Mouse (Mus musculus) telencephalon, adult 2 months (tissue): Measurements from ENCODE around the gene Cdc42se1.
"Not testable (repeated sequence)": the region's sequence is repeated elsewhere in the genome, so short reads cannot be mapped to it uniquely, and the experiment has no call there.

Source experiments
- DNase-seq: peaks from one replicate; pipeline ENCODE4 v3.0.0-alpha.2; 2011; ENCODE audit warnings: low read depth, low spot score

Cdc42se1 gene

DNA sequence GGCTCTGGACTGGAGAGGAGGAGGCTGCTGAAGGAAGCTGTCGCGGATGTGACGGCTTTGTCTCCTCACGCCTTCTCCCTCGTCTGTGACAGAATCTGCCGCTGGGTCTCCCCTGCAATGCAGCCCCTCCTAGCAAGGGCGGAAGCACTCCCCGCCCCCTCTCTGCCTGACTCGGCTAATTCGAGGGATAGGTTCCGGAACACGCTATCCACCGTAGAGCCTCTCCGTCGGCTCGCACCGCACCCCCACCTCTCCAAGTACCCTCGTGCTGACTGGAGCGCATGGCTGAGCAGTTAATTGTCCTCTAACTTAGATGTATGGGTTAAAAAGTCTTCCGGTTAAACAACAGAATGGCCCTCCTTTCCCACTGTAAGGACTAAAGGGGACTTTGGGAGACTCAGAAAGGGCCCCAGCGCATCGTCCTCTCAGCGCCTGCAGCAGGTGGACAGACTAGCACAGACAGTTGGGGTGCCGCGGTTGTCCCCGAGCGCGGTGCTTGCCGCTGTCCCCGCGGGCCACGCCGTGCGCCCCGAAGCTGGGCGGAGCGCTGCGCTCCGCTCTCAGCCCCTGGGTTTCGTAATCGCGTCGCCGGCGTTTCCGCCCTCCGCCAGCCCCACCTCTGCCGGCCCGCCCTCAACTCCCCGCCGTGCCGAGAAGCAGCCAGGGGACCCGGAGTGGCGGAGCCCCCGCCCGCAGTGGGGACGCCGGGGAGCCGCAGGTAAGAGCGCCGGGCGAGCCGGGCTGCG is at the start of gene Cdc42se1:
Cdc42se1 (plus strand) TSS at position 585 of the 746 bp plus-strand sequence.
- DNase-seq, result peak; percentile 88

DNA sequence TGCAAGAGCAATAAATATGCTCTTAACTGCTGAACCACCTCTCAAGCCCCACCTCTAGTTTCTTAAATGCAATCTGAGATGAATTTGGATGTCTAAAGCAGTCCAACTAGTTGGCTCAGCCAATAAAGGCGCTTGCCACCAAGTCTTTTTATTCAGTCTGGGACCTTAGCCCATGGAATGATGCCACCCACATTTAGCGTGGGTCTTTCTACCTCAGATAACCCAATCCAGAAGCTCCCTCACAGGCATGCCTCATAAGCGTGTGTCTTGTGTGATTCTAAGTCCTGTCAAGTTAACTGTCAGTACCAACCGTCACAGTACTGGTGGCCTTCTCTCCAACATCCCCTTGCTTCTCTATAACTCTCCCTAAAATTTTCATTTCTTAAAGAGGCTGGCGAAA is 49.6 kb upstream of the Cdc42se1 start:
- no peak for DNase-seq

DNA sequence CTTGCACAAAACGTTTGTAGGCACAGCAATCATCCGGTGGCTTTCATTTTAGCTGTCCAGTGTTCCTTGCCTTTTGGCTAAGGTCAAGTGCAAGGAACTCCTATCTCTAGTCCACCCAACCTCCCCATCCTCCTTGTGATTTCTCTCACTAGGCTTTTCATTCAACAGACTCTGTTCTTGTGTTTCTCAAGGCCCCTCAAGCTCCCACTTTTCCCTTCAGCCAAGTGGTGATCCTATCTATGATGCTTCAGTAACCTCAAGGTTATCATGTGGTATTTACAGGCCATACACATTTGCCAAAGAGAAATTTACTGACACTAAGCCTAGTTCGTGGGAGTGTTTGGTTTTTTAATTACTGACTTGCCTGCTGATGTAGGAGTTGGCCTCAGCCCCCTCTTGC is 48.6 kb upstream of the Cdc42se1 start:
- DNase-seq, result no peak

DNA sequence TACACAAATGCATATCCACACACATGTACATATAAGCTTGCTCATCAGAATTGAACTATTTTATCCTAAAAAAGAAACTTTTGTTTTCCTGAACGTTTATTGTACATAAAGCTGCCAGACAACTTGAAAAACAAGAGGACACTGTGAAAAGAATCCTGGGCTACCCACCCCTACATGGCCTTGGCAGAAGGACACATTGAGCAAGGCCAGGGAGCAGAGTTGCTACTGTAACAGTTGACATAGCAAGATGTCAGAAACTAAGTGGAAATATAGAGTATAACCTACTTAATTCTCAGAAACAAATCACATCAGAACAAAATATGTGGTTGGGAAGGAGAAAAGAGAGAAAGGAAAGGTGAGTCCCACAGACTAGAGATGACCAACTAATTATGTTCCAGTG is 46.7 kb upstream of the Cdc42se1 start:
- no peak for DNase-seq

DNA sequence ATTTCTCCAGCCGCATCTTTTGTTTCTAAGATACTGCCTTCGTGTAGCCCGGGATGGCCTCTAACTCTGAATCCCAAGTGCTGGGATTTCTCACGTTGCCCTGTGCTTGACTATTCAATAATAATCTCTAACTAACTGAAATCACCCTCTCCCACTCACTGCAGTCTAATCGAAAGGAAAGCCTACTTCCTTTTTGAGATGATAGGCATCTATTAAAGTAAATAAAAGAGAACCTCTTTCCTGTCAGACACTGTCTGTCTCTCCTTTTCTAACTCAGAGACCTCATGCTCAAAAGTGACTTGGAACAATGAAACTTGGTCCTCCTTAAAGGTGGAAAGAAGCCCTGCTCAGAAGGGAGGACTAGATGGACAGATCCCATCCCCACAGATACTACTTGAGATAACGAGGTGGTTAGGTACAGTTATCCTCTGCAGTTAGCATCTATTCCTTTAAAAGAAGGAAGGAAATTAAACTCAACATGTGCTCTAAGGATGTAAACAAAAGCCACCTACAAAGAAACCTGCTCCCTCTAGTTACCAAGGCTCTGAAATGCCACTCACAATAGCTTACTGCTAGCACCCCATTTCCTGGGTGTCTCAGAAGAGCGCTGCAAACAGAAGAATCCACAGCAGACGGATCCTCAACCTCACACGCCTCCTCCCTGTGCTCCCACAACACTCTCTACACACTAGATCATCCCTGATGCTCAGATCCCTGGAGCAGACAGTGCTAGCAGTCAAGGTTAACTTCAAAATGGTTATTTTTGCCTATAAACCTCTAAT is 43.5 kb upstream of the Cdc42se1 start:
- no peak for DNase-seq

DNA sequence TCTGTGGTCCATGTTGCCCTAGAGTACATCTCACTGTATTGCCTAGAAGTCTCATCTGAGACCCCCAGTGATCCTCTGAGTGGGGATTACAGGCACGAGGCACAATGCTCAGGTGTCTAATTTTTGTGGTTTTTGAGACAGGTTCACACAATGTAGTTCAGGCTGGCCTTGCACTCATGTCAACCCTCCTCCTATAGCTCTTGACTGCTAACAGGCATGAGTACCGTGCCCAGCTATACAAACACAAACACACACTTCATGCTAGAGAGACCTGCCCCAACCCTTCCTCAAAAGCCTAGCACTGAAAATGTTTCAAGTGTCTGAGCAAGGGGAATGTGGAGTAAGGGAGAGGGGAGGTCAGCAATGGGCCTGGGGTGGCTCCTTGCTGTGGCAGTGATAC is 42.4 kb upstream of the Cdc42se1 start:
- DNase-seq, result no peak

DNA sequence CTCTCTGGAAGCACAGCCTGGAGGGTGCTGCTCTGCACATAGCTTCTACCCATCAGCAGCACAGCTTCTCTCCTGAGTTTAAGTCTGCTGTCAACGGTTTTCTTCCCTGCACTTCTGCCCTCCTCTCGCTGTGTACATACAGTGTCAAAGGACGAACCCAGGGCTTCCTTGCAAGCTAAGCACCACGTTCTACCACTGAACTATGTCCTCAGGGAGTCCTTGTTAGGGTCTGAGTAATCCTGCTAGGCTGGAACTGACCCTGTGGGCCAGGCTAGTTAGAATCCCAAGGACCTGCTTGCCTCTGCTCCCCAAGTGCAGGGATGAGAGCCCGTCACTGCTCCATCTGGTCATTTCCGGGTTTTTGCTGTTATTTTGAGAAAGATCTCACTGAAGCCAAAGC is 41.6 kb upstream of the Cdc42se1 start:
- DNase-seq, result no peak

DNA sequence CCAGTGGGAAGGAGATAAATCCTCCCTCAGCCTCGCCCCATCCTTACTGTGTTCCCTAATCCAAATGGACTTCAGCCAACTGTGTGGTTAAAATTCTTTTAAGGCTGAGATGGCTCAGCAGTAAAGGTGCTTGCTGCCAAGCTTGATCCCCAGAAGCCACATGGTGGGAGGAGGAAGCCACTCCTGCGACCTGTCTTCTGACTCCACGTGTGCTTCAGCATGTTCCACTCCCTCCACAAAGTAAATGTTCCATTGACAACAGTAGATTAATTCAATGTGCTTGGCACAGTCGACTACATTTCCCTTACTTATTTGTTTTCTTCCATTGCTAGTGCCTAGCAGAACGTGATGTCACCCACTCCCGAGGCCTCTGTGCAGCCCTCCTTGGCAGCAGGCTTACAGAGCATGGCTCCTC is 33.8 kb upstream of the Cdc42se1 start:
- DNase-seq, result no peak

DNA sequence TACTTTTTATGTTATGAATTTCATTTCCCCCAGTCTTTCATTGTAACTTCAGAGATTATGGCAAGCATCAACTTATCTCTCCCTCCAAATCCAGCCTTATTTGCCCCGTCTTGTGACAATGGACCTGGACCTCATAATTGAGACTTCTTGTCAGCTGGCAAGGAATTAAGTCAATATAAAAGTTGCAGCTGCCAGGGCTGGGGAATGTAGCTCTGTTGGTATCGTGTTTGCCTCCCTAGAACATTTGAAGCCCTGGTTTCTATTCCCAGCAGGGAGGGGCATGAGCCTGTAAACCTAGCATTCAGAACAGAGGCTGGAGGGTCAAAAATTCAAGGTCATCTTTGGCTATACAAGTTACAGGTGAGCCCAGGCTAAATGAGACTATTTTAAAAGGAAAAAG is 32.8 kb upstream of the Cdc42se1 start:
- DNase-seq, result no peak

DNA sequence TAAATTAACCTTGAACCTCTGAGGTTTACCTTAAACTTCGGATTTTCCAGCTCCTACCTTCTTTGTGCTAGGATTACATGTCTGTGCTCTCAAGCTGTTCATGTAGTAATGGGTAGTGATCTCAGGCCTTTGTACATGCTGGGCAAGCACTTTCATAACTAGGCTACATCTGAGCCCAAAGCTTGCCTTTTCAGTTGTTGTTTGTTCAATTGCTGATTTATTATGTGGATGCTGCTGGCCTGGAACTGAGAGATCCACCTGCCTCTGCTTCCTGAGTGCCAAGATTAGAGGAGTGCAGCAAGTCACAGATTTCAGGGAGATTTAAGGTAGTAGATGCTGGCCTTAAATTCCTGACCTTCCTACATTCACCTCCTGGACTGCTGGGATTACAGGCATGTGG is 29.4 kb upstream of the Cdc42se1 start:
- no peak for DNase-seq

DNA sequence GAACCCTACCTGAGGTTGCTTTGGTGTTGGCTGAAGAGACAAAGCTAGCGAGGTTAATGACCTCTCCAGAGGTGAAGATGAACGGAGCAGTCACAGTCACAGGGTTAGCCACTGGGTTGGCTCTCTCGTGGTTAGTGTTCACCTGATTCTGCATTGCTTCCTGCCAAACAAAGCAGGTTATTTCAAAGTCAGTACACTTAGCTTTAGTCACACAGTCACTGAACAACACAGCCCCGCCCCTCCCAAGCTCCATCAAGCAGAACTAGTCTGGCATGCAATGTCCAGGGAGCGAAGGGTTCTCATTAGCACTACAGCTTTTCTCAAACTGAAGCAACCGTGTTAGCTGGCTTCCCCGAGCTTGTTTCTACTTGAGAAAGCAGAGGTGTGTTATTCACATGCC is 28.4 kb upstream of the Cdc42se1 start:
- no peak for DNase-seq

DNA sequence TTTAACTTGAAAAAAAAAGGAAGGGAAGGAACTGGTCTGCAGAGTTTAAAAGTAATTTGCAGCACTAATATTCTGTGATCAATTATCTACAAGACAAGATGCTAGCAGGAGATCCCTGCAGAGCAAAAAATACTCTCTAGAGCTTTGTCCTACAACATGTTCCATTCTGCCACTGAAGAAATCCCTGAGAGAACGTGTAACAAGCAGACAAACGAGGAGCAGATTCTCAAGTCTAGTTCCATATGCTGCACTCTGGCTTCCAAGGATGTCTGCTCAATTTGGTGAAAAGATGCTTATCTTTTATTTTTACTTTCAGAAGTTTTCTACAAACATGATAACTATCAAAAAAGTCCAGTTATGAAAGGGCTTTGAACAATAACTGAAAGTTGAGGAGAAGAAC is 28.0 kb upstream of the Cdc42se1 start:
- peak; percentile 48 for DNase-seq

DNA sequence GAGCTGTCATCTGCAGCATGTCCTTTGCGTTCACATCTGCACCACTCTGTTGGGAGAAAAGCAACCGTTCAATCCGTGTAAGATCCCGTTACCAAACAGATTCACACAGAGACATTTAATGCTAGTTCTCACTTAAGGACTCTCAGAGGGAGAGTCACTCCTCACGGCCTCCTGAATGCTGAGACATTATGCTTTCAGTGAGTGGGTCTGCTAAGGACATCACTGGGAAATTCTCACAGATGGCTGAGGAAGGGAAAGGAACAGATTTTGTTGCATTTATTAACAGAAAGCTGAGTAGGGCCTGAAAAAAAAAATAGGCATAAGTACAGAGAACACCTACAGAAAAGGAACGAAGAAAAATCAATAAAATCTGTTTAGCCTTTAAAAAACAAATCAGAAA is 24.7 kb upstream of the Cdc42se1 start:
- DNase-seq, result peak; percentile 66

DNA sequence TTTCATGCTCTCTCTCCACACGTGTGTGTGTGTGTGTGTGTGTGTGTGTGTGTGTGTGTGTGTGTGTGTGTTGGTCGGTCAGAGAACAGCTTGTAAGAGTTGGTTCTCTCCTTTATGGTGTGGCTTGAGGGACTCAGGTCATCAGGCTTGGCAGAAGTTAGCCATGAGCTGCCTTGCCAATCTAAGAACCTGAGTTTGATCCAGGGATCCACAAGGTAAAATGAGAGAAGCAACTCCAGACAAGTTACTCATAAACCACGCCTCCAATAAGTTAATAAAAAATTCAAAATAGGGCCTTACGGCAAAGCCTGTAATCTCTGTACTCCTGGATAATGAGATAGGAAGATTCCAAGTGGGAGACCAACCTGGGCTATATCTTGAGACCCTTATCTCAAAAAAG is 20.2 kb upstream of the Cdc42se1 start:
- no peak for DNase-seq

DNA sequence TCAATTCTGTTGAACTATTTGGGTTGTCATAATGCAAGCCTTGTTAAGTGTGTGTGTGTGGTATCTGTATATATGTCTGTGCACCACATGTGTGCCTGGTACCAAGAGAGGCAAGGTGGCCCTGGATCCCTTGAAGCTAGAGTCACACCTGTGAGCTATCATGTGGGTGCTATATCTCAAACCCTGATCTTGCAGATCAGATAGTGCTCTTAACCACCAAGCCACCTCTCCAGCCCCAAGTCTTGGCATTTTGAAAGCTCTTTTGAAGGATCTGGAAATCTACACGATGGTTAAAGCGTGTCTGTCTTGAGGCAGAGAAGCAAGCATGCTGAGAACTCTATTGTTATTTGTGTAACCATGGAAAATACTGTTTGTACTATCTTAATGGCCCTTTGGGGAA is 17.9 kb upstream of the Cdc42se1 start:
- no peak for DNase-seq

DNA sequence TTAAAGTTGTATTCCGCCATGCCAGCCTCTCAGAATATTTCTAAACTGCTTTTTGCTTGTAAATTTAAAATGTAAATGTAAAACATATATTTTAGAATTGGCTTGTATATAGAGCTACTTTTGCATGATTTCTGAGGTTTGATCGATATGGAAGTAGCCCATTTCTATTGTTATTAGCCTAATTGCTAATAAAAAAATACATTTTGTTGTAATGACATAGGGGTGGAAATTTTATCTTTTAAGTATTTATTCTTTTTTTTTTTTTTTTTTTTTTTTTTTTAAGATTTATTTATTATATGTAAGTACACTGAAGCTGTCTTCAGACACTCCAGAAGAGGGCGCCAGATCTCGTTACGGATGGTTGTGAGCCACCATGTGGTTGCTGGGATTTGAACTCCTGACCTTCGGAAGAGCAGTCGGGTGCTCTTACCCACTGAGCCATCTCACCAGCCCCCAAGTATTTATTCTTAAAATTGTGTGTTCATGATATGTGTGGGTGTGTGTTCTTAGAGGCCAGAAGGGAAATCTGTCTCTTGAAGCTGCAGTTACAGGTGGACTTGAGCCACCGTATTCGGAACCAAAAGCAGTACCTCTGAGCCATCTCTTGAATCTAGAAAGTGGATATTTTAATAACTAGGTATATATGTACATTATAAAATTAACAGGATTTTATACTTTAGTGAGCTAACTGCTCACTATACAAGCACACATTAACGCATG is 15.5 kb upstream of the Cdc42se1 start:
- DNase-seq, result not testable (repeated sequence)

DNA sequence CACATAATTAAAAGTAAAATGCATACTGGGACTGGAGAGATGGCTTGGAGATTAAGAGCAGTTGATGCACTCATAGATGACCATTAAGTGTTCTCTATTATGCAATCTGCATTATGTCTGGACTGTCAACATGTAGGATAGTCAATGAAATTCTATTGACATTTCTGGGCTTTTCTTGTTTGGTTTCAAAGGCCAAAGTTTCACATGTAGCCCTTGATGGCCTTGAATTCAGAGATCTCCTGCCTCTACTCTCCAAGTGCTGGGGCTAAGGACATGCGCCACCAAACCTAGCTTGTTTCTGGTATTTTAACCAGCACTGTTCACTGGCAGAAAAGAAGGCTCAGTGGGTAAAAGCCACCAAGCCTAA is 14.9 kb upstream of the Cdc42se1 start:
- no peak for DNase-seq

DNA sequence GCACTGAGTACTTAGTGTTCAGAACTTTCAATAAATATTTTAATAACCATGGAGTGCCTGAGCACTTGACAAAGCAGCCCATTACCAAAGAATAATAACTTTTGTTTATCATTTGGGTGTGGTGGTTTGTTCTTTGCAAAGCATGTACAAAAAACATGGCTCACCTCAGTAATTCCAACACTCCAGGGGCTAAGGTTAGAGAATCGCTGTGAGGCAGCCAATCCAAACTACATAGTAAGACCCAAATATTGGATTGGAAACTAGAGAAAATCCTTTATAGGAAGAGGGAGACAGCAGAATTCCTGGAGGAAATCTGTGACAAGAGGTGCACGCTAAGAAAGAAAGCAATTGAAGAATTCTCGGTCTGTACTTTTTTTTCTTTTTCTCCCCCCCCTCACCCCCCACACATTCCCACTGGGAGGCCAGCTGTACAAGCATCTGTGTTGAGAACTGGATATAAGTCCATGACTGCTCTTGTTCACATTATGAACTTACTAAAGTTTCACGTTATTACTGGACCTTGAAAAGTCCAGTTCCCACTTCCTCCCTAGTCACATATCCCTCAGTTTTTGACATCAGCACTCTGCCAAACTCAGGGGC is 11.8 kb upstream of the Cdc42se1 start:
- DNase-seq, result no peak

DNA sequence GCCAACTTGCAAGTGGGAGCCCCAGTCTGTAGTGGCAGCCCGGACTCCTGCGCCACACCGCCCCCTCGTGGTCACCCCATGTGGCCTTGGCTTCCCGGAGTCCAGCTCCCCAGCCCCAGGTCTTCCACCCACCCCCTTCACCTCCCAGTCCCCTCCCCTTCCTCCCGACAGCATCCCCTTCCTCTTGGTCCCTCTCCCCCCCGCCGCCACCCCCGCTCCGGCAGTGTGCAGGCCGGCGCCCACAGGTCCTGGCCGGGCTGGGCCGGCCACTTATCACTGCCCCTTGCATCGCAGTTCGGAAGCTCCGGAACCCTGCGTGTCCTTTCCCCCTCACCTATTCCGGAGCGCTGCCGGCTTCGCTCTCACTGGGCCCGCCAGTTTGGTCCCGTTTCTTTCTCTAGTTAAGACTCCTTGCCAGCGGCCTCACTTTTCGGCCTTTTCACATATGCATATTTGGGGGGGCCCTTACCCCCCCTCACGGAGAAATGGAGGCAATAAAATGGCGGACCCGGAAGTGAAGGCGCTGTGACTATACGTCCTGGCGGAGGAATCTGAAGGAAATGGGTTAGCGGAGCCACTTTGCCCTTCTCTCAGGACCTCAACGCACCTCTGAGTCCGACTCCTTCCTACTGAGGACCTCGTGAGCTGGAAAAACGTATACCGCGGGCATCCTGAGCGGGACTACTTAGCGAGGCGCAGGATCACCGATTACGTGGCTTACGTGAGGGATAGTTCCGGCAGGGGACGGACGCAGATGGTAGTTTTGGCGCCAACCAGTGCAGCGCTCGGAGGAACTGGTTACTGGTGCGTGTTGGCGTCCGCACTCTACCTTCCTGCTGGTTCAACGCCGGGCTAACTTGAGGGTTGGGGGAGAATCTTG is 11.0 kb upstream of the Cdc42se1 start, which contains the start of gene Gabpb2:
Gabpb2 (minus strand) TSS at position 662 of the 880 bp plus-strand sequence.
- DNase-seq, result peak; percentile 89

DNA sequence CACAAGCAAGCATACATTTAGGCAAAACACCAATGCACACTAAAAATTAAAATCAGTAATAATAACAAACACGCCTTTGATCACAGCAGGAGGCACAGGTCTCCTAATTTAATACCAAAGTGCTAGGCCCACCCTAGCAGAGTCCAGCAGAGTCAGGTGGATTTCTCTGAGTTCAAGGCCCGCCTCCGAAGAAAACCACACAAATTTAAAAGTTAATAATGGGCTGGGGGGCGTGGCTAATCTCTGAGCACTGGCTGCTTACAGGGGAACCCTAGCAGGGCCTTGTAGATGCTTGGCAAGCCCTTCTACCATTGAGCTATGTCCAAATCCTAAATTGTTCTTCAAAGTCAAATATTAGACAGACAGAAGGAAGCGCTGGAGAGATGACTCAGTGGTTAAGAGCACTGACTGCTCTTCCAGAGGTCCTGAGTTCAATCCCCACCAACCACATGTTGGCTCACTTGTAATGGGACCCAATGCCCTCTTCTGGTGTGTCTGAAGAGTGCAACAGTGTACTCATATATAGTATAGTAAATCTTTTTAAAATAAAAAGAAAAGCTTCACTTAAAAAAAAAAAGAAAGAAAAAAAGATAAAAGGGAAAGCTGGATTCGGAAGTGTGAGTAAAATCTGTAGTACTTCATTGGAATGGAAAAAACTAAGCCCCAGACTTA is 9.9 kb upstream of the Cdc42se1 start:
- DNase-seq, result no peak

DNA sequence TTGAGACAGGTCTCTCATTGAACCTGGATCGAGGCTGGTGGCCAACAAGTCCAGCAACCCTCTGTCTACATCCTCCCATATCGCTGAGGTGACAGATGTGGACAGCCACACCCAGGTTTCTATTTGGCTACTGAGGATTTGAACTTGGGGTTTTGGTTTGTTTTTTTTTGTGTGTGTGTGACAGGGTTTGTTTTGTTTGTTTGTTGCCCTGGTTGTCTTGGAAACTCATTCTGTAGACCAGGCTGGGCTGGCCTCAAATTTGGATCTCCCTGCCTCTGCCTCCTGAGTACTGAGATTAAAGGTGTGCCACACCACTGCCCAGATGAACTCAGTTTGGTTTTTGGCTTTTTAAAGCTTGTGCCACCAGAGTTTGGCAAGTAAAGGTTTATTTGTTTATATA is 5.5 kb upstream of the Cdc42se1 start:
- no peak for DNase-seq
